8 mouse cellular contexts compared by ENCODE assay signal in the genomic region with DNA sequence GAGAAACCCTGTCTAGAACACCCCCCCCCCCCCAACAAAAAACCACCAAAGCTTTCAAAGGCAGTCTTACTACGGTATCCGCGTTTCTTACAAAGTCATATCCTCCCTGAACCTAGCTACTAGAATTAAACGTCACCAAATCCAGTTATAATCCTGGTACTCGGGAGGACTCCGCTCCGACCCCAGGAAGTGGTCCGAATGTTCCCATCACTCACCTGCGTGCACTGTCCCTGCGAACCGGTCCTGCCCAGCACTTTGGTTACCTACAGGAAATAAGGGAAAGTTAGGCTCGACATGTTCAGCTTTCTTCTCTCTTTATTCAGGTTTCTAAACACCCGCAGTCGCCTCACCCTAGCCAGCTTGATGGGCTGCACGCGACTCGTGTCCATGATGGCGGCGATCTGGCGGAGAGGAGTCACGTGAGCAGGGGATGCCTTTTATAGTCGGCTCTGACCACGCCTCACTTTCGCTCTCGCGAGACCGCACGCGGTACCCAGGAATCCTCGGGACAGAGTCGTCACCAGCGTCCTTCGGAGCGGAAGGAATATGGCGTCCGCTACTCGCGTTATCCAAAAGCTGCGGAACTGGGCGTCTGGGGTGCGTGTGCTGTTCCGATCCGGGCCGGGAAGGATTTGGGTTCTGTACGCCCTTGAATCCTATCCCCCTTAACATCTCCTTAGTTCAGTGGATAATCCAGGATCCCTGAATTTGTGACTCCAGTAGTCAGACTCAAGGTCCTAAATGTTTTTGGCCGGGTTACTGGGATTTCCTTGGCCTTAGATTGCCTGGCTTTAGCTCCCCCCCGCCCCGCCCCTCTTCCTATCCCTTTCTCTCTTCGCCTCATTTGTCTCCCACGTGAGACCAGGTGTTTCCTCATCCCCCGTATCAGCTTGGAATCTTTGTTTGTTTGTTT. TPM values are rescaled to one million over a fixed set of nuclear protein-coding genes. Genes with fewer than 3 reads are reported as not detected.
DNase-seq lines count a peak whose midpoint lies in the region; ATAC-seq lines count a peak whose summit lies in the region.

A gene (minus strand): TSS at position 479 of the 913 bp plus-strand sequence.
A gene (plus strand): TSS at position 489 of the 913 bp plus-strand sequence.

- peak within 1 kb of the TSS; percentile 95 for H3K9ac ChIP-seq in intestine, embryonic 14.5 days (ENCODE audit: low read length)

- intact Hi-C loops in left cerebral cortex, postnatal 14 days (cut with DNase I) = no loop called here

- under 1% methylated on average over 51 of the region's 51 CpGs for WGBS in intestine, embryonic 14.5 days

- H3K4me1 ChIP-seq in intestine, embryonic 14.5 days (replicated peaks; ENCODE audit: control insufficient read depth, insufficient read depth, low read length) = peaks cover 26% of the 10 kb centered on the region

- no peaks in the 10 kb centered on the region for H3K9me3 ChIP-seq in intestine, embryonic 14.5 days (ENCODE audit: control insufficient read depth, low read length)

- peak within 1 kb of the TSS; percentile 95 for H3K4me2 ChIP-seq in intestine, embryonic 14.5 days (ENCODE audit: low read length)

- H3K27me3 ChIP-seq in intestine, embryonic 14.5 days (replicated peaks; ENCODE audit: control insufficient read depth, insufficient read depth, low read length) = no peaks in the 10 kb centered on the region

- peak within 1 kb of the TSS; percentile 86 for H3K27ac ChIP-seq in intestine, embryonic 14.5 days (ENCODE audit: low read depth)

- peak; percentile 90 for ATAC-seq in intestine, embryonic 14.5 days (replicated peaks; ENCODE audit: low FRiP score, low TSS enrichment, low read depth)

- peak within 1 kb of the TSS; percentile 99 for H3K4me3 ChIP-seq in intestine, embryonic 14.5 days (ENCODE audit: low read depth, low read length)

- peaks cover 53% of the 10 kb centered on the region for H3K36me3 ChIP-seq in intestine, embryonic 14.5 days (ENCODE audit: control insufficient read depth, insufficient read depth, low read length)

- peak; percentile 98 to 100 for DNase-seq in adrenal gland, adult (ENCODE audit: inconsistent age in 2 of 2, low spot score in 1 of 2)
- peak; percentile 98 for DNase-seq in embryo, embryonic 10.5 days (ENCODE audit: low spot score)
- DNase-seq in gastrocnemius, postnatal 25 days = peak; percentile 96
- DNase-seq in intestine, embryonic 14.5 days (ENCODE audit: low spot score) = peak; percentile 100
- DNase-seq in left cerebral cortex, postnatal 14 days (ENCODE audit: low spot score in 2 of 2) = peak; percentile 98 to 99
- DNase-seq in mesoderm, embryonic 11.5 days (ENCODE audit: low read depth, low spot score) = peak; percentile 99
- peak; percentile 96 for DNase-seq in right cerebral cortex, postnatal 36 days (ENCODE audit: low spot score in 2 of 2)
- peak; percentile 95 for DNase-seq in yolk sac, embryonic 10.5 days (ENCODE audit: low spot score)

RNA-seq across cellular contexts. Expression of the first gene that starts in this region (rescaled TPM):
- total RNA-seq in gastrocnemius, postnatal 25 days (2021) = 100 to 1,000 TPM; 538 to 612 TPM
- polyA plus RNA-seq in intestine, embryonic 14.5 days (2014; fragmentation: Nextera tagmentation; extraction: Ambion mirVana) = 1,343 and 1,538 TPM in 2 replicates
- 100 to 1,000 TPM; 681 to 713 TPM for total RNA-seq in left cerebral cortex, postnatal 14 days (2021)

RNA-seq across cellular contexts. Expression of the second gene that starts in this region (rescaled TPM):
- 100 to 1,000 TPM; 326 to 339 TPM for total RNA-seq in gastrocnemius, postnatal 25 days (2021)
- 589 and 606 TPM in 2 replicates for polyA plus RNA-seq in intestine, embryonic 14.5 days (2014; fragmentation: Nextera tagmentation; extraction: Ambion mirVana)
- 100 to 1,000 TPM; 229 to 243 TPM for total RNA-seq in left cerebral cortex, postnatal 14 days (2021)

Comparison
In these comparisons a context has a peak if more than half of its experiments do, and no peak if none do; other contexts are left out.
1. Peak in every context shown above with its lines: DNase-seq, ATAC-seq, H3K4me3 ChIP-seq and H3K27ac ChIP-seq.